Mouse (Mus musculus): ENCODE results near the gene Dnajc3.
A peak's percentile ranks its signal among the peaks of the same experiment; 100 is the strongest.

The Dnajc3 gene

DNA sequence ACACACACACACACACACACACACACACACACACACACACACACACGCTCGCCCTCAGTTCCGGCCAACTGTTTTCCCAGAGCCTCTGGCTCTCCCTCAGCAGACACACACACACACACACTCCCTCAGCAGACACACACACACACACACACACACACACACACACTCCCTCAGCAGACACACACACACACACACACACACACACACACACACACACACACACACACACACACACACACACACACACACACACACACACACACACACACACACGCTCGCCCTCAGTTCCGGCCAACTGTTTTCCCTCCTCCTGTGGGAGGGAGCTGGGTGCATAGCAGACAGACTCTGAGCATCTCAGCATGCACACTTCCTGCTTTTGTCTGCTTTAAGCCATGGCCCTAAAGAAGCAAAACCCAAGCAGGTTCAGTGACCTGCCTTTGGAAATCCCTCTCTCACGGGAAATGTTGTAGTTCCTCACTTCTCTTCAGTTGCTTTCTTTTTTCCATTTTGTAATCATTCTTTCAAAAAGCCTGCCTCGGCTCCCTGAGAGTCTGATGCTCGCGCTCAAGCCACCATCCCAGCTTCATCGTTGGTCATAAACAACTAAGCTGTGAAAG is 44.8 kb downstream of the Dnajc3 start:
- DNase-seq (ENCODE audit: low read depth, low spot score): peak; percentile 72

DNA sequence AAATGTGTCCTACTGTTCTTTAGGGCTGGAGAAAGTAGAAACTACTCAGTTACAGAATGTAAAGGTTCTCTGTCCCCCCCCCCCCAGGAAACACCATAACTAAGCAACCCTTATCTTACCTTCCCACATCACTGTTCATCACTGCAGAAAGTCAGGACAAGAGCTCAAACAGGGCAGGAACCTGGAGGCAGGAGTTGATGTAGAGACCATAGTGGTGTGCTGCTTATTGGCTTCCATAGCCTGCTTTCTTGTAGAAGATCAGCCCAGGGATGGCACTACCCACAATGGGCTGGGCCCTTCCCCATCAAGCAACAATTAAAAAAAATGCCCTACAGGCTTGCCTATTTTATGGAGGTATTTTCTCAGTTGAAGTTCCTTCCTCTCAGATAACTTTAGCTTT is 45.6 kb downstream of the Dnajc3 start:
- no peak for DNase-seq (ENCODE audit: low read depth, low spot score)

DNA sequence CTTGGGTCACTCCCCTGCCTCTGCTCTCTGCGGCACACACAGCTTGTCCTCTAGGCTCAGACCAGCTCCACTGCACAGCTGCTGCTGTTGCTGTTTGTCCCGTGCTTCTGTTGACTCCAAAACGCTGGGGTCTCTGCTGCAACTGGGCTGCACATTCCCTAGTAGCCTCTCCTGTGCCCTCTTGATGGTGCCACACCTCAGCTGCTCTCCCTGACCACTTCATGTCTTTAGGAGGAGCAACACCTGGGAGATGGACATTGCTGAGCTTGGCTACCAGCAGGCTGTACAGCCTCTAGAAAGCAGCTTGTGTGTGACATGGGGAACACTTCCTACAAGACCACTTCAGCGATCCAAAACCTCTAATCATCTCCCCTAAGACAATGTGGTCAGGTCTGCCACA is 46.4 kb downstream of the Dnajc3 start:
- DNase-seq (ENCODE audit: low read depth, low spot score): no peak

DNA sequence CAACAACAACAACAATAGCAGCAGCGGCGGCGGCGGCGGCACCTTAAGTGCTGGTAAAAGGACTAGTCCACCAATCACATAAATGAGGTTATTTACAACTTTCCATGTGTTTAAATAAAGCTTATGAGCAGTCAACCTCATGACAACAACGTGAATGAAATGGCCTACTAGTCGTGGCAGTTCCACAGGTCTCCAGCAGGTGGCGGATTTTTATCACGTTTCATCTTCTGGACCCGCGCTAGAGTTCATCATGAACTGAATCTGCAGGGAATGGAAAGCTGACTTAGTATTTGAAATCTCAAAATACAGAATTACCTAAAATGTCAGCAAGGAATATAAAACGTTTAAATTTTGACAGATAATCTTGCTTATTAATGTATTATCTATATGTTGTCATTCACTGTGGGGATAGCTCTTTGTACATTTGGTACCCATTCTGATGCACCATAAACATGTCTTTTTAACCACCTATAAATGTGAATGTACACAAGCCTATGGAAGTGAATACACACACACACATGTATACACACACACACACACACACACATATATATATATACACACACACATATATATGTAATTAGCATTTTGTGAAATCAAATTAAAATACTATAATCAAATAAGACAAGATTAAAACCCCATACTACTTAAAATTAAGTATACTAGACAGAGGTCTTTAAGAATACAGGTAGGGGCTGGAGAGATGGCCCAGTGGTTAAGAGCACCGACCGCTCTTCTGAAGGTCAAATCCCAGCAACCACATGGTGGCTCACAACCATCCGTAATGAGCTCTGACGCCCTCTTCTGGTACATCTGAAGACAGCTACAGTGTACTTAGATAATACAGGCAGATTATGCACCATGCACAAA is 49.1 kb downstream of the Dnajc3 start:
- DNase-seq (ENCODE audit: low read depth, low spot score): peak; percentile 80

DNA sequence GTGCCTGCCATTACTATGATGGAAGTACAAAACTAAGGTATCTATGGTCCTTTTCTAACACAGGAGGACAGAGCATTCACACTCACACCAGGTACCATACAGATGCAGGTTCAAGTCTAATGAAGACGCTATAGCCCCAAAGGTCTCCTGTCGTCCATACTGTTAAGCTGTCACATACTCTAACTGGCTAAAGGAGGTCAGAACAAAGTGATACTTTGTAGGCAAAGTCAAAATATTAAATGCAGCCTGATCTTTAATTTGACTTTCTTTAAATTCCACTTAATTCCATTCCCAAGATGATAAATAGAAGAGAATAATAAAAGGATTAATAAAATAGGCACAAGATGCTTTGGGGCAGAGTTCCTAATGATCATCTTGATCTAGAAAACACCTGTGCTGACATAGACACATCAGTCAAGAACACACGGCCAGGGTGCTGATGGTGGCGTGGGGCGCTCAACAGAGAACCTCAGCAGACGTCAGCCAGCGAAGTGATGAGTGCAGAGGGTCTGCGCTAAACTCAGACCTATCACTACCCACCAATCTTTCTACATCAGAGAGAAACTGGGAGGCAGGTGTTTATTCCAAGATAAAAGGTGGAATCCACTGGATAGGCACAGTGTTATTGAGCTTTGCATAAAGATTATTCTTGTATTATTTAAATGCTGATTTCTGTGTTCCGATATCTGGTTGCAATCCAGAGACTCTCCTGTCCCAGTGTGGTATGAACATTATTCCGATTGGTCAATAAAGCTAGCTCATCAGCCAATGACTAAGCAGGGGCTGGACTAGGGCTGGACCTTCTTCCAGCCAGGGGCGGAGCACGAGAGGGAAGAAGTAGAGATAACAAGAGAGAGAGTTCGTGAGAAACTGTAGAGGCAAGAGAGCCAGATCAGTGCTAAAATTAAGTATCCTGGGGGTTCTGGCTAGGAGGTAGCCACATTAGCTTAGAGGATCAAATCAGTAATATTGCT is 50.0 kb downstream of the Dnajc3 start:
- DNase-seq (ENCODE audit: low read depth, low spot score): peak; percentile 16

DNA sequence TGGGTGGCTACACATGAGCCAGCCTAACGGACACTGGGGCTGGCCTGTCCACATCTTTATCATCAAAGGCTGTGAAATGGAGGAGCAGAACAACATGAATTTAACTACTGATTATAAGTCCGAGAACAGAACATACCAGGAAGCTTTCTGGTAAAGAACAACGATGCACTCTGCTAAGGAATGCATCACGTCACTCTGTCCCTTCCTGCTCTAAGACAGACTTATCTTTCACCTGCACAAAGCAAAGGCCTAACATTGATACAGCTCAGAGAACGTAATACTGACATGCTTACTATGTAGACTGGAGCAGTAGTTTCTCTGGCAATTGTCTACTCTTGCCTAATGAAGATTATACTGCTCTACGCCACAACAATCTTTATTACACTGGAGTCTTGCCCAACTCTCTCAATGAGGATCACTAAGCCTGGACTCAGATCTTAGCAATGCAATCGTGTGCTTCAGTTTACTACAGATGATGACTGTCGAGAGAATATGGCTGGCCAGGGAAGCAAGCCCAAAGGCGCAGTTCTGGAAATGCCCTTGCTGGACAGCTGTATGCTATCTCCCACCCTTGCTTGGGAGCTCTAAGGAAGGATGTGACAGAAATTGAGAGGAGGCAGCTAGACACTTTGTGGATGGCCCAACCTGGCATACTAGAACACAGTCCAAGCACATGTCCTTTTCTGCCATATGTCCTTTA is 57.6 kb downstream of the Dnajc3 start:
- DNase-seq (ENCODE audit: low read depth, low spot score): no peak

DNA sequence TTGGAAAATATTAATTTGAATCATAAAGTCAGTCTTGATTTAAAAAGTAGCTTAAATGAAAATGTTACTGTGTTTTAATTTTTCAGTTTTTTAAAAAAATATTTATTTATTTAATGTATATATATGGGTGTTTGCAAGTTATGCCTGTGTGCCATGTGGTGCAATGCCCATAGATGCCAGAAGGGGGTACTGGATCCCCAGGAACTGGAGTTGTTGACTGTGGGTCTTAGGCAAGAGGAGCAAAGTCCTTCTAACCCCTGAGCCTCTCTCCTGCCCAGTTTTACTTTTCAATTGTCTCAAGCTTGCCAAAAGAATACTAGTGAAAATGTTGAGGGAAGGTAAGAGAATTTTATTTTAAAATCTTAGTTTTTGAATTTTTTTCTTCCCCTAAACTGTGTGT is 65.5 kb downstream of the Dnajc3 start:
- DNase-seq (ENCODE audit: low read depth, low spot score): peak; percentile 59

DNA sequence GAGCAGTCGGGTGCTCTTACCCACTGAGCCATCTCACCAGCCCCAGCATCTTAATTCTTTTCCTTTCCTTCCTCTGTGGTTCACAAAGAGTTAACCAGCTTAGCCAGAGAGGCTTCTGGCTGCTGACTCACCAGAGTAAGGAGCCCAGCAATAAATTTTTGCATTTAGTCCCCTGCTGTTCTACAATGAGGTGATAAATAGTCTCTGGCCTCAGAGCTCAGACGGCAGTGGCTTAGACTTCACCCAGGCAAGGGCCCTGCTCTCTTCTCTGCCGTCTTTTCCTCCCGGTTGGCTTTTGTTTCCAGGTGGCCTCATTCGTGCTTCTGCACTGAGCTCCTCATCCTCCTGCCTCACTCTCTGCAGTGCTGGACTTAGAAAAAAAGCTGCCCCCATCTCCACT is 68.1 kb downstream of the Dnajc3 start:
- peak; percentile 61 for DNase-seq (ENCODE audit: low read depth, low spot score)

DNA sequence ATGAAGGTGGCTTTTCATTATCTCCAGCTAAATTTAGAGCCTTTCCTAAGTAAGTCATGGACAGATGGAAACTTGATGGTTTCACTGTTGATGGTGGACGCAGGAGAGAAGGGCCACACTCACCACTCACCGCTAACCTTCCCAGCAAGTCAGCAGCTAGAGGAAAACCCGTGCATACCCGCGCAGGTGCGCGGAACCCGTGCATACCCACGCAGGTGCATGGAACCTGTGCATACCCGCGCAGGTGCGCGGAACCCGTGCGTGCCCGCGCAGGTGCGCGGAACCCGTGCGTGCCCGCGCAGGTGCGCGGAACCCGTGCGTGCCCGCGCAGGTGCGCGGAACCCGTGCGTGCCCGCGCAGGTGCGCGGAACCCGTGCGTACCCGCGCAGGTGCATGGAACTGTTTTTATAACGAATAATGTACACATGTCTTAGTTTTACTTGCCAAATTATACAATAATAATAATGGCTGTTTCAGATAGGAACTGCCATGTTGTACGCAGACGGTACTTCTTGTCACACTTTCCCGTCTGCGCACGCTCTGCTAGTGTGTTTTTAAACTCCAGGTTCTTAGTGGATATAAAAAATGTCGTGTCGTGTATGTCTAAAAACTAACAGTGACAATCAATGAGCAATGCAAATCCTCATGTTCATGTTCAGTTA is 68.8 kb downstream of the Dnajc3 start:
- peak; percentile 64 for DNase-seq (ENCODE audit: low read depth, low spot score)

DNA sequence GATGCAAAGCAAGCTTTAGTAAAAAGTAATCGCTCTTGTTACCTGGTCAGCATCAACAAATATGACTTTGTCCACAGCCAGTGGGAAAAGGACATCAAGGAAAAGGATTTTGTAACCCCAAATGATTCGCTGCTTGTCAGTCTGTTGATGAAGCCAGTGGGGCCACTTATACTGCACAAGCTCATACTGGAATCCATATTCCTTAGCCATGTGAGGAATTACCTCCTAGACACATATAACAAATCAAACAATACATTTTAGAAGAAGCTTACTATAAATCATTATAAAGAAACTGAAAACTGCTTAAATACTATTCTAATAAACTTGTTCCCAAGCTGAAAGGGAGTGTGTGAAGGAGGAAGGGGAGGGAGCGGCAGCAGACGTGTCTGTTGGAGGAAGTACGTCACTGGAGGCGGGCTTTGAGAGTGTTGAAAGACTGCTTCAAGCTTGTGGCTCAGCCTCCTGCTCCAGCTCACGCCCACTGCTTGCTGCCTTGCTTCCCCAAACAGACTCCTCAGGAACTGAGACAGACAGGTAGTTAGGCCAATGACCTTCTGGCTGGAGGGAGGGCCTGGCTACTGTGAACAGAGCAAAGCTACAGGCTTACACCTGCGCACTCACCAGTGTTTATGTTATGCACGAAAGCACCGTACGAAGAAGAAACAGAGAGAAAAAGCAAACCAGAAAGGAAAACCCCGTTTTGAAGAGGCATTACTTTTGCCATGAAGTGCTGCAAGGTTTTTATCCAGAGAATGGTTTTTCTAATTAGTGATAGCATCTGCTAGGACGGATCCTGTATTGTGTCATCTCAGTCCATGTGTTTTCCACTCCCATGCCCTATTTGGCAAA is 69.6 kb downstream of the Dnajc3 start:
- DNase-seq (ENCODE audit: low read depth, low spot score): peak; percentile 100

DNA sequence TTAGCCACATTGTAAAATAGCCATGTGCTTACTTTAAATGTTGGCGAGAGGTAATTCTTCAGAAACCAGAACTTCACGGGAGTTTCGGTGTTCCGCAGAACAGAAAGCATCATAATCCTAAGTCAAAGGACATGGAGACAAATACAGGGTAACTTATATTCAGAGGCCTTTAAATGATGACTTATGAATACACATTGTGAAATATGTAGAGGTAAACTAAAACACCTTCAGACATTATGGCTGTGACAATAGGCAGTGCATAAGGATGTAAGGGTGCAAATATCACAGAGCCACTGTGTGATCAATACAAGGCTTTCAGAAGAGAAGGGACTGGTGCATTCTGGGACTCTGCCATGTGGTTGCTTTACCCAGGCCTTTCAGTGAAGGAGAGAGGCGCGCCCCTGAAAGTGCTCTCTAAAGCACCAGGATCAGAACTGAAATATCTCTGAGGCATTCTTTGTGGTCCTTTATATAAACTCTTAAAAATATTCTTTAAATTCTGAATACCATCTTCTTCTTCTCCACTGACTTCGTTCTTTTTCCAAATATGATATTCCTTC is 70.3 kb downstream of the Dnajc3 start:
- DNase-seq (ENCODE audit: low read depth, low spot score): peak; percentile 16

DNA sequence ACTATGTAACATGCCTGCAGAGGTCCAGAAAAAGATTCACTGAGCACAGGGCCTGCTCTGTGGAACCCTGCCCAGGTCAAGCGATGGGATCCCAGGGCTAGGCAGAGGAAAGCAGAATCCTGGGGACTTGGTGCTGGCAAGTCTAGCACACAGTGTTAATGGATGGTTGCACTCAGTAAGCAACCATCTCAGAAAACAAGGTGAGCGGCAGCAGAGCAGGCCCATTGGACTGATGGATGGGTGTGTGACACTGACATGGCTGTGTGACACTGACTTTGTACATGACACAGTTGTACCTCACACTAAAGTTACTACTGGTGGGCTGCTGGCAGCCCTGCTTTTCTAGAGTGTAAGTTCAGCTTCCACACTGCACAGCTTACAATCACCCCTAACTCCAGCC is 71.8 kb downstream of the Dnajc3 start:
- DNase-seq (ENCODE audit: low read depth, low spot score): no peak

DNA sequence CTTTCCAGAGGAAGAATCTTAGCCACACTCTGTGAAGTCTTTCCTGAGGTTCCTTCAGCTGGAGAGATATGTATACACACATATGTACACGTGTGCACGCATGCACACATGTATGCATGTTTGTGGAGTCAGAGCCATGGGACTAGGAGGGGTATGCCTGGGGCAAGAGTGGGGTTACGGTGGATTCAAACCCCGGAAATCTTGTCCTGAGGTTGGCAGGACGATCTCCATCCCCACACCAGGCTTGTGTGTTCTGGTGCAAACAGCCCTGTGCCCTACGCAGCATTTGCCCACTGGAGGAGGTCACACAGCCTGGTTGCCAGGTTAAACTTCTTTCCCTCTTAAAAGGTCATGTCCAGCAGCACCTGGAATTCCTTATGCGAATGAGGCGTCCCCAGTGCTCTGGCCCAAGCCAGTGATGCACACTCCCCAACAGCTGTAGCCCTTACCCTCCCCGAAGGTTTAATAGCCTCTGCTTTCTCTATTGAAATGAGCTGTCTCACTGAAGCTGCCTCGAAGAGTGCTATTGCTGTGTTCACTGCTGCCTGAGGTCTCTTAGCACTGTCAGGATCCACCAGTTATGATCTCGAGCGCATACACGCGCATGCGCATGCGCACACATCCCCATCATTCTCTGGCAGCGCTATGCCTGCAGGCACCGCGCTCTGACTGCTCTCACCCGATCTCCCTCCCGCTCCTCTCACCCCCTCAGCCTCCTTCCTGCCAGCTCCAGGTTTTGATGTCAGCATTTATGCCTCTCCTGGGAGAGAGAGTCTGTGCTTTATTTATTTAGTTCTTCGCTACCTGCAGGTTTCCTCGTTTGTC is 75.0 kb downstream of the Dnajc3 start:
- peak; percentile 95 for DNase-seq (ENCODE audit: low read depth, low spot score)

DNA sequence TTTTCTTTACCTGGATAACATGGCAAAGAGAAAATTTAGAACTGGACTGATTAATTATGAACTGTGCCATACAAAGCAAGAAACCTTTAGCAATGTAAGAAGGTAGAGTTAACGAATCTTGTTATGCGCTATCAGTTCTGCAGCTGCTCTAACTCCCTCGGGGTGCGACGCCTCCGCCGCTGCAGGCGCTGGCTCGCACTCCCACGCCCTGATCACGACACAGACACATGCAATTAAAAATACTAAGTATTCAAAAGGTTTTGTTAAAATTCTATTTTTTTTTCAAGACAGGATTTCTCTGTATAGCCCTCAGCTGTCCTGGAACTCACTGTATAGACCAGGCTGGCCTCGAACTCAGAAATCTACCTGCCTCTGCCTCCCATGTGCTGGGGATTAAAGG is 75.8 kb downstream of the Dnajc3 start:
- peak; percentile 58 for DNase-seq (ENCODE audit: low read depth, low spot score)

DNA sequence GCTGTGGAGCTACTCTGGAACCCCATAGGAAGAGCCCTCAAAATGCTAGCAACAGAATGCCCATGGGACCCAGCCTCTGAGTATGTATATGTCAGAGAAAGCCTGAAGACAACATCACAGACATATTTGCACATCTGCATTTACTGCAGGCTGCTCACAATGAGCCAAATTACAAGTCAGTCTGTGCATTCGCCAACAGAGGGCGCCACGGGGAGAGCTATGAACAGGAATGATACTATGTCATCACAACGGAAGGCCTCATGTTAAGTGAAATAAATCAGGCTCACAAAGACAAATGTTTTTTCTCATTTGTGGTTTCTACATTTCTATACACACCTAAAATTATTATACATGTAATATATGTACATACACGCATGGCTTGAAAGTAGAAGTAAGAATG is 88.1 kb downstream of the Dnajc3 start:
- peak; percentile 39 for DNase-seq (ENCODE audit: low read depth, low spot score)

DNA sequence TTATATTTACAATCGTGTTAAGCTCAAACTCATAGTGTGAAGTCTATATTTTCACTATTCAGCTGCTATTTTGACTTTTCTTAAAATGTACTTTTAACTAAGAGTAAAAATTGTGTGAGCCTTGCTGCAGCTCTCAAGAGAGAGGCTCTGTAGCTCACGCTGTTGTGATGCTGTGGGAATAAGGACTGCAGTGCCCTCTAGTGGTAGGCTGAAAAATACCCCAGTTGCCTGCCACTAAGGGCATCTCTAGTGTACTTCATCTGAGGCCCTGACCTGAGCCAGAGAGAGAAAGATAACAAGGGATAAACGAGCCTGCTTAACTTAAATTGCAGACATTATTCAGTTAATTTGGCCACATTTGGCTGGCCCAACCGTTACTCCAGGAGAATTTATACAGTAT is 89.4 kb downstream of the Dnajc3 start:
- peak; percentile 87 for DNase-seq (ENCODE audit: low read depth, low spot score)

DNA sequence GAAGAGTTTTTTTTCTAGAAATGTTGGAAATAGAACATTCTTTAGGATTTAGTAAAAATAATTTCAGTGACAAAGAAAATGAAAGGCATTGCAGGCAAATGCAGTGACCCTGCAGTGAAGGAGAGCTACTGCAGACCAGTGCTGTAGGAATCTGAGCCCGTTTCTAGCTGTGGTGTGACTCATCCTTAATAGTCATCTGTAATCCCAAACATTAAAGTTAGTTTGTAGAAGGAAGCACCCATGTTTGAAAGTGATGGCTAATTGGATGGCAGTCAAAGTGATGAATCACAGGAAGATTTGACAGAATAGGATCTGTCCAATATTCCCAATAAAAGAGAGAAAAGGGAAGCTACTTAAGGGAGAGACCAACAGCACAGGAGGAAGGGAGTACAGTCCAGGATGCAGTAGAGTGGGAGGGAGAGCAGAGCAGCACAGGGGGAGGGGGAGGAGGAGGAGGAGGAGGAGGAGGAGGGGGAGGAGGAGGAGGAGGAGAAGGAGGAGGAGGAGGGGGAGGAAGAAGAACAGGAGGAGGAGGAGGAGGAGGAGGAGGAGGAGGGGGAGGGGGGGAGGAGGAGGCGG is 90.0 kb downstream of the Dnajc3 start:
- peak; percentile 45 for DNase-seq (ENCODE audit: low read depth, low spot score)
